Mouse (Mus musculus) left cerebral cortex, postnatal 25 days (tissue): ENCODE measurements around the gene Psmd5. TPM values are rescaled to one million over a fixed set of nuclear protein-coding genes. Genes with fewer than 3 reads are reported as not detected.

Experiments
- DNase-seq, 2 experiments: peaks; one replicate each; pipeline ENCODE4 v3.0.0; 2022; ENCODE audit warnings: low spot score in 2 of 2, mixed read lengths in 1 of 2
- intact Hi-C: fragments of 180-260 bp; cut with DNase I; formaldehyde crosslinking; loops from one replicate; pipeline ENCODE4 v1.15.1; 2025
- total RNA-seq, 2 experiments: library from RNA; stranded (reverse); gene quantifications; 2 replicates each; pipeline ENCODE4 v1.2.3; 2021

Psmd5 gene
- 10 to 100 TPM; 33.3 to 38.0 TPM for total RNA-seq

DNA sequence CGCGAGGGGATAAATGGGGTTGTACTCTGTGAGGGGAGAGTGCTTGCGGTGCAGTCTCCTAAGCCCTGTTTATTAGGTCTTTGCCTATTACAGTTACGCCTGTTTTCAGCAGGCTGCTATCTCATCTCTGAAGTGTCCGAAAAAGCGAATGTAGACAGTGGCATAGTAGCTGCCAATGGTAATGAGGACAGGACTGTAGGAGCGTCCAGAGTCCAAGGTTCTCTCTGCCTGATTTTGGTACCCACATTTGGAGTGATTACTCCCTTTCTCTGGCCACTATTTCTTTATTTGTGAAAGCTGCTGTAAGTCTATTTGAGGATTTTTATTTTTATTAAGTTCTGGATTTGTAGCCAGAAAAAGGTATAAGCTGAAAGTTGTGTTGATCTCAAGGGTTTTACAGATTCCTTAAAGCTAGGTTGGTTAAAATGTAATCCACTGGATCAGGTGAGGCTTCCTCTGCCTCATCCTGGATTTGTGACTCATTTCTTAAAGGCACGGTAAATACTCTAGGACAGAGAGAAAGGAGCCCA is at the start of gene Psmd5:
Gene Psmd5, minus strand, starts transcription at position 153 of the 530 bp plus-strand sequence.
- no peak for DNase-seq
- intact Hi-C loops, result no loop called here

DNA sequence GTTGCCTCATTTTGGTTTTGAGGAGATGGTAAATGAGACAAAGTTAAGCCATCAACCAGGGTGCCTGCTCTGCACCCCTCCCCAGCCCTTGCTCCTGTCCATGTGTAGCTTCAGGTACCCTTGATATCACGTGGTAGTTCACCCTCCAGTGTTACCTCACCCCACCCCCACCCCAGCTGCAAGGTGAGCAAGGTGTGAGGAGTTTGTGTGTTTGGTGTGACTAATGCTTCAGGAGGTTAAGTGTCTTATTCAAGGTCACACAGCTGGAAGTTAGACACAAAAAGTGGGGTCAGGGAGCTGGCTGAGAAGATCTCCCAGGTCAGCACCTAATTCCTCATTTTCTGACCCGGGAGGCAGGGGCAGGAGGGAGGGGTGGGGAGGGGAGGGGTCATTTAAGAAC is 48.0 kb upstream of the Psmd5 start:
- no peak for DNase-seq
- intact Hi-C loops, result no loop called here

DNA sequence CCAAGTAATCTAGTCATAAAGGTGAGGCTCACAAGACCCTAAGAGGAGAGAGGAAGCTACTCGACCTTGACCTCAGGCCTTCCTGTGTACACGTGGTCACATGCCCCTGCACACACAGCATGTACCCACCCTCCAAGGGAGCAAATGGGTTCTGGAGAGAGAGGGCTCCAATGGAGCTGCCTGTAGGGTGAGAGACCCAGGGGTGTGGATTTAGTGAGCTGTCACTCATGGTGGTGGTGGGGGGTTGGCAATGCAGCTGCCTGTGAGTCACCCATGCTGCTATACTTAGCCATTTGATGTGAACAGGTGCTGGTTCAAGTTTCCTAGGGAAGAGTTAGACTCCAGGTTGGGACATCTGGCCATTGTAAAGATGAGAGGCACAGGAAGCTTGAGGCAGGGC is 45.4 kb upstream of the Psmd5 start:
- no peak for DNase-seq
- intact Hi-C loops, result no loop called here

DNA sequence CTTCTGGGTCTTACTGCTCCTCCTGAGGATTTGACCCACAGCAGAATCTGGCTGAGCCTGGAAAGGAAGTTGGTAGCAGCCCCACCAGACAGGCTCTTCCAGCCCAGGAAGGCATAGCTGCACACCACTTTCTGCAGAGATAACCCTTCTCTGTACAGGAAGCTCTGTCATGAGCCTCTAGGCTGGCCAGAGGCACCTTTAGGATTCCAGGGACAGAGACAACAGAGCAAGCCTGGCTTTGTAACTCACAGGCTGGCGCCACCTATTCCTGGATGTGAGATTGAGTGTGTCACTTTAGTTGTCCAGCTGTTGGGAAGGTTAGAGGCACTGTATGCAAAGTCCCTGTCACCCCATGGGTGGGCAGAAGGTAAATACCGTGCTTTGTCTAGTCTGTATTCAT is 40.3 kb upstream of the Psmd5 start:
- intact Hi-C loops, result no loop called here
- no peak for DNase-seq

DNA sequence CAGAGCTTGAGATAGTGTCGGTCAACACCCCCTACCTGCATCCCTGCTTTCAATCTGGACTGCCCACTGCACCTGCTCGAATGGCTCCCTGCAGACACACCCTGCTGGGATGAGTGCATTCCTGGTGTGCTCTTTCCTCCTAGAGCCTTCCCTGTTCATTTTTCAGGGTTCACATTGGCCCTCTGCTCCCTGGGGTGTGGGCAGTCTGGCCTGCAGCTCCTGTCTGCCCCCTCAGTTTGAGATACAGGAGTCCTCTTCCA is 40.0 kb upstream of the Psmd5 start:
- intact Hi-C loops, result no loop called here
- no peak for DNase-seq

DNA sequence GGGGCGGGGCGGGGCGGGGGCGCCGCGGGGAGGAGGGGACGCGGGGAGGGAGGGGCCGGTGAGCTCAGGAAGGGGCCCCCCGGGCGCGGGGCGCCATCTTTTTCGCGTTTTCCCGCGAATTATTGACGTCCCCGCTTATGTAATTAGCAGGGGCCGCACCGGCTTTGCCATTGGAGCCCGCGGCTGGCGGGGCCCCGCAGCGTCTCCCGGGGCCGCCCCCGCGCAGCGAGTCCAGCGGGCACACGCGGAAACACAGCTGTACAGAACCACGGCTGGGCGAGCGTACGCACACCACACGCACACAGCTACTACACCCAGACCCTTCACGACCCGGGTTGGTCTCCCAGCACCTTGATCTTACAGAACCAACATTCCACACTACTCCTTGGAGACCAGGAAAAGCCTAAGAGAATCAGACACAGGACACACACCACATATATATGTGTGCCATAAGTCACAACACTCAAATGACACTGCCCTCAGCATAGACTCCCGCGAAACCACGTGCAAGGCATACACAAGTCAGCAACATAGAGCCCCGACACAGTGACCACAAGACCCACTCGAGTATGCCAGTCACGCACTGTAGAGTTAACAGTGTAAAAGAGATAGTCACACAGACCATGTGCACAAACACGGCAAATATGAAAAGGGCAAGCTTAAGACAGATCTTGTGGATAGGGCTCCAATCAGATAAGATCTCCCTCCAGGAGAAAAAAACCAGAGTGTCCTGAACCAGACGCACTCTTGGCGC is 39.5 kb upstream of the Psmd5 start:
- peak; percentile 21 to 50 for DNase-seq
- intact Hi-C loops, result no loop called here

DNA sequence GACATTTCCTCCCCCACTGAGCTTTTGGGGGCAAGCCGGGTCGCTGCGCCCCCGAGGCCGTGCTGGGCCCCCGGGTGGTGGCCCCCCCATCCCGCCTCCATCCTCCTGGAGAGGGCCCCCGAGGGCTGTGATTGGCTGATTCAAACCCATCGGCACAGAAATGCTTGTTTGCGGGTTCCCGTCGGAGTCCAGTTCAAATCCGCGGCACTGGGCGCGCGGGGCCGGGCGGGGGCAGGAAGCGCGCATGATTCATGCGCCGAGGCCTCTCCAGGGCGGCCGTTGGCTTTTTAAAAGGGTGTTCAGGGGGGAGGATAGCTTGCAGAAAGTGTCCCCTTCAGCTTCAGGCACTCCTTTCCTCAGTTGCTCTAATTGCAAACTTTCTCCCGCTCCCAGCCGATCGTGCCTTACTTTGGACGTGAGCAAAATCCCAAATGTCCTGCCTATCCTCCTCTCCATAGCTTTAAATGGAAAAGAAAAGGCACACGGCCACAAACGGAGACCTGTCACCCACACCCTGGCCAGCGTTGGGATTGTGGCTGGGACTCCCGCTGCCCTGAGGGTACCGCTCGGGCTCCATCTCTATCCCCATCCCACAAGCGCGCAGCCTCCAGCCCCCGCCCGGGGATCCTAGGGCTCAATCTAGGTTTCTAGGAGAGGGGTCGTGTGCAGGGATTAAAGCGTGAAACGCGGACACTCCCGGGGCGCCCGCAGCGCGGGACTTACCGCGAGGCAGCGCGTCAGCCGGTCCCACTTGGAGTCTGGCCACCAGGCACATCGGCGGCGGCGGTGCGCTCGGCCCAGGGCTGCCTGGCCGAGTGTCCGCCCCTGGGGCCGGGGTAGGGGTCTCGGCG is 38.7 kb upstream of the Psmd5 start, which contains the start of gene Phf19:
Gene Phf19, minus strand, starts transcription at position 809 of the 851 bp plus-strand sequence.
- no peak for DNase-seq
- intact Hi-C loops, result no loop called here

DNA sequence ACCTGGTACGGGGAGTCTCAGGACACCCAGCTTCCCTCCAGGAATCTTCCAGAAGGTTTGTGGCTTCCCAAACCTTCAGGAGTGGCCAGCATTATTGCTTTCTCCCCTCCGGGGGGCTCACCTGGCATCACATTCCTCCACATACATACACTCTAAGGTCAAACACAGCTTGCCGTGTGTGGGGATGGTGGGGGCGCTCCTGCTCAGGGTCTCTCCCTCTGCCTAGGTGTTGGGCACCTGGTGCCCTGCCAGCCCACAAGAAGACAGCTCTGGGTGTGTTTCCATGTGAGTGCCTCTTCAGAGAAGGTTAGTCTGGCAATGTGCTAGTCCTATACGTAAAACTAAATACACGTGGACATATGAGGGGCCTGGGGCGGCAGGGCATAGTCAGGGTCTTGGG is 37.8 kb upstream of the Psmd5 start:
- intact Hi-C loops, result no loop called here
- DNase-seq, result no peak

DNA sequence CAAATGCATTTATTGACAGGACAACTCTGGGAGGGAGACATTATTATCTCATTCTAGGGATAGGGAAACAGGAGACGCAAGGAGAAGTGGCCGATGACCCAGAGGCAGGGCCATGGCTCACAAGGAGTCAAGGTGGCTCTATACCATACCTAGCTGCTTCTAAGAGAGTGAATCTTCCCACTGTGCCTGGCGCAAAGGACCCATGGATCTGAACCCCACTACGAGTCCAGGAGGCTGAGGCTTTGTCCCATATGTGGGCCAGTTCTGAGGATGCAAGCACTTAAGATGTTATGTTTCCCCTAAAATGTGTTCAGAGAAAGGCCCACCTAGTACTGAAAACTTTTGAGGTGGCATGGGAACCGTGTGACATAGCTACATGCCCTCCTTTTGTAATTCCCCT is 37.1 kb upstream of the Psmd5 start:
- DNase-seq, result no peak
- intact Hi-C loops, result no loop called here

DNA sequence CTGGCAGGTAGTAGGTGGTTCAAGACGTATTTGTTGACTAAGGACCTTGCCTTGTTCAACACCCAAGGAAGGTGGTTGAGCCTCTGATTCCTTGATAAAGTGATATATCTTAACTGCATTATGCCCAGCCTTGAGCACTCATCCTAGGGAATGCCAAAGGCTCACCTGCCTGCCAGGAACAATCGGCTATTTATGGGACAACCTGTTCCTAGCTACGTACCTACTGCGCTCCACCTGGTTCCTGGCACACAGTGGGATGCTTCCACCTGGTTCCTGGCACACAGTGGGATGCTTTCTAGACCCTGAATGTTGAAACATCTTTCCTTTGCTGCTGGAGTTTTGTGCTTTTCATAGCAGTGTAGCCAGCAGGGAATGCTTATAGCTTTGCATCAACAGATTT is 35.0 kb upstream of the Psmd5 start:
- no peak for DNase-seq
- intact Hi-C loops, result no loop called here

DNA sequence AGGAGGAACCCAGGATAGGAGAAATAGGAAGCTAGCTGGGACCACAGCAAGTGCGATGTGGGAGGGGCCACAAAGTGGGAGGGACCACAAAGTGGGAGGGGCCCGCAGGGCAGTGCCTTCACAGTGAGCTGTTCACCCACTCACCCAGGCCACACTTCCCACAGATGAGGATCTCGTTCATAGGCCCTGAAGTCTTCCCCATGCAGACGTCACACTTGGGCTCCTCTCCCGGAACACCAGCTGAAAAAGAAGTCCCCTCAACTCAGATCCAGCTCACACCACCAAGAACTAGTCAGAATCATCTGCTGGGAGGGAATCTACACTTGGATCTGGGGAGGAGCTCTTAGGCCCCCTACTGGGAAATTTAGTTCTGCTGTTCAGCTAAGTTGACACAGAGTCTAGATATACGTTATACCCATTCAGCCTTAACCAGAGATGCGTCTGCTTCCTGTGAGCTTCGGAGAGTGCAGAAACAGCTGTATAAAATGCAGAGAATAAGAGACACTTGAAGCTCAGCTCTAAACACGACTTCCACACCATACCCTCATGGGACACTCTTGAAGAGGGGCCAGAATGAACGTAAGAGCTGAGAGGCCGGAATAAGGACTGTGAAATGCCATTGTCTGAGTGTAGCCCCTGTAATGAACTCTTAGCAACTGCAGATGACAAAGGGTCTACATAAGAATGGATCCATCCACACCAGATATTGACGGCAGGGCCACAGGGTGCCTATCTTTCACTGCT is 32.3 kb upstream of the Psmd5 start:
- peak in 1 of 2 experiments; percentile 47 for DNase-seq
- intact Hi-C loops, result no loop called here

DNA sequence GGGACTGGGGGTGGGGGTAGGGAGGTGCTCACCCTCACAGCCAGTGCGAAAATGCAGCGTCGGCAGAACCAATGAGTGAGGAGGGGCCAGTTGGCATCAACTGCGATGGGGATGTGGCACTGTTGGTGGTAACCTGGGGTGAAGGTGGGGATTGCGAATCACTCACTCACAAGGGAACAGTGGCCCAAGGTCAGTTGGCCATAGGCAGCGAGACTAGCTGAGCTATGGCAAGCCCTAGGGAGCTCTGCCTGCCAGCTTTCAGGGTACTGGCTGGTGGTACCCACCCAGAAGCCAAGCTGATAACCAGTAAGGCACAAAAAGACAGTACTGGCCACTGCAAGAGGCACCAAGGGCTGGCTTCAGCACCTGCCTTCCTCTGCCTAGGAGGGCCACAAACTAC is 31.7 kb upstream of the Psmd5 start:
- intact Hi-C loops, result no loop called here
- DNase-seq, result no peak

DNA sequence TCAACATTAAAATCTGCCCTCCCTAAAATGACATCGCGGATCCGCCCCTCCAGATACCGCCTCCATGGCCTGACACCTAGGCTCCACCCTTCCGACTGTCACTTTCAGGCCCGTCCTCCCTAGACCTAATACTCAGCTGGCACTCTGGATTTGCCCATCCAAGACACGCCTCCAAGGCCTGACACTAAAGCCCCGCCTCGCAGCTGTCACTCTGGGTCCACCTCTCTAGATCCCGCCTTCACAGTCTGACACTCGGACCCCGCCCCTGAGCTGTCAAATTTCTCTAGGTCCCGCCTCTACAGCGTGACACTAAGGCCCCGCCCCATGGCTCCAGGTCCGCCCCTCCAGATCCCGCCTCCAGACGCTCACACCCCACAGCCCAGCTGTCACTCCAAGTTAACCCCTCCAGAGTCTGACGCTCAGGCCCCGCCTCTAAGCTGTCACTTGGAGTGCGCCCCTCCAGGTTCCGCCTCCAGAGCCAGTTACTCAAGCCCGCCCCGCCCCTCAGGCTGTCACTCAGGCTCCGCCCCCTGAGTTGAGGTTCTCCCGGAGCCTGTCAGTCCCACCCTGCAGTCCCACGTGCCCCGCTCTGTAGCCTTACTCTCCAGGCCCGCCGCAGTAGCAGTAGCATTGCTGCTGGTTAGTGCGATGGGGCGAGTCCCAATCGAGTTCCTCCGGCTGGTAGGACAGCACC is 30.2 kb upstream of the Psmd5 start:
- intact Hi-C loops, result loop anchor here (5.0 kb wide), 1 partner anchor 67 kb away; no protein-coding TSS in a partner anchor
- DNase-seq, result peak; percentile 97 to 99

DNA sequence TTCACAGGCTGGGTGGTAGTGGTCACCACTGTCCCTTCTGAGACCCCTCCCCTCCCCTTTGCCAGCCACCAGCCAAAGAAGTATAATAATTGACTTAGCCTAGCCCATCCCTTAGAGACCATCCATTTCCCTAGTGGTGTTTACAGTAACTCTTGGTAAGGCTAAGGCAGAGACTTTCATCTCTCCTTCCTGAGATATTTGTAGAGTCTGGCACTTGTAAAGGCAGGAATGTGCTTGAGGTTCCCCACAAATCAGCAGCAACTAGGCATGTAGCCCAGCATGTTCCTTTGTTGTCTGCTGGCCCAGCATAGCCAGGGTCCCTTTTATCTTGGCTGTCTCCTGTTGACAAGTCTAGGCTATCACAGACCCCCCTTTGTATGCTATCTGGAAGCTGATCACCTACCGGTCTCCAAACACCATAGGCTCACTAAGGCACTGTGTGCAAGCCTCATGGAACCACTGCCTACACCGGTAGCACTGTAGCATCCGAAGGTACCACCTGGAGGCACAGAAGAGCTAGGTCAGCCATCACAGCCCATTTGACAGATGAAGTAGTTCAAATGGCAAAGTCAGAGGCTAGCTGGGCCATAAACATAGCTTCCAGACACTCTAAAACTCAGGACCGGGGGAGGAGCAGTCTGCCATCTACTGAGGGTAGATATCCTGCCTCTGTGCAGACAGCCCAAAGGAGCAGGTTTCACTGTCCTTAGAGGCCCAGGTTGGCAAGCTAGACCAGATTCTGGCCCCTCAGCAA is 29.1 kb upstream of the Psmd5 start:
- intact Hi-C loops, result loop anchor here (5.0 kb wide), 1 partner anchor 68 kb away; no protein-coding TSS in a partner anchor
- no peak for DNase-seq

DNA sequence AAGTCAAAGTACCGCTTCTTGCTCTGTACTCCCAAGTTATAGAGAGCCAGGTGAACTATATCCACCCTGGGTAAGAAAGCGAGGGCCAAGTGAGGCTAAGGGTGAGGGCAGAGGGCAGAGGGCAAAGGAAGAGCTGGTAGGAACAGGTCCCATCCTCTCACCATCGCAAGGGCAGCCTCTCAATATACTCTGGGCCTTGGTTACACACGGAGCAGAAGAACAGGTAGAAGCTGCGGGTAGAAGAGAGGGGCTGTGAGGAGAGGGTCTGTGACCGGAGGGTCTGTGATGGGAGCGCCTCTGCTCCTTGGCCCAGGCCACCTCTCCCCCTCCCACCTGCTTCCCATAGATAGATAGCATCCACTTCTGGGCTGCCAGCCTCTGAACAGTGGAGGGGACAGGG is 28.4 kb upstream of the Psmd5 start:
- intact Hi-C loops, result loop anchor here (5.0 kb wide), 1 partner anchor 69 kb away; no protein-coding TSS in a partner anchor
- DNase-seq, result no peak

DNA sequence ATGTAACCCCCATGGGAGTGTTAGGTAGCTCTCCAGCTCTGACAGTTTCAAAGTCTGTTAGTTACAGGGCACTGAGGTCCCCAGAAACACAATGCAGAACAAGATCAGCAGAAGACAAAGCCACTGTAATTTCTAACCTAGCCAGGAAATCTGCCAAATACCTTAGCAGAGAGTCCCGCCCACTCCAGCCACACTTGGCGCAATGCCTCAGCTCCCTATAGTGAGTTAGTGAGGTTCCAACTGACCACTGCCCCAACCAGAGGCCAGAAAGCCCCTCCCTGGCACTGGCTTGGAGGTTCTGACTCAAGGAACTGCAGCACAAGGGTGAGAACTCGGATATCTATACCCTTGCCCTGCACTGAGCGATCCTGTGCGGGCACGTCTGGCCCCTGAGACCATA is 28.0 kb upstream of the Psmd5 start:
- intact Hi-C loops, result loop anchor here (5.0 kb wide), 1 partner anchor 70 kb away; no protein-coding TSS in a partner anchor
- DNase-seq, result no peak

DNA sequence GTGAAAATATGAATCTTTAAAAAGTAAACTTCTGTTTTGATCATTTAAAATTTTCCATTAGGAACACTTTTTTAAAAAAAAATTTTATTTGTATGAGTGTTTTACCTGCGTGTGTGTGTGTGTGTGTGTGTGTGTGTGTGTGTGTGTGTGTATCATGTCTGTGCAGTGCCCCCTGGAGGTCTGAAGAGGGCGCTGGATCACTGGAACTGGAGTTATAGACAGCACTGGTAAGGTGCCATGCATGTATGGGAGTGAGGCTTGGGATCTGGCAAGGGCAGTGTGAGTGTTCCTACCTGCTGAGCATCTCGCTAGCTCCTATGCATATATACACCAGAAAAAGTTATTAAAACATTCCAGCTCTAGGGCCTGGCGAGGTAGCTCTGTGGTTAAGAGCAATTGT is 27.0 kb upstream of the Psmd5 start:
- no peak for DNase-seq
- intact Hi-C loops, result loop anchor here (5.0 kb wide), 1 partner anchor 71 kb away; no protein-coding TSS in a partner anchor

DNA sequence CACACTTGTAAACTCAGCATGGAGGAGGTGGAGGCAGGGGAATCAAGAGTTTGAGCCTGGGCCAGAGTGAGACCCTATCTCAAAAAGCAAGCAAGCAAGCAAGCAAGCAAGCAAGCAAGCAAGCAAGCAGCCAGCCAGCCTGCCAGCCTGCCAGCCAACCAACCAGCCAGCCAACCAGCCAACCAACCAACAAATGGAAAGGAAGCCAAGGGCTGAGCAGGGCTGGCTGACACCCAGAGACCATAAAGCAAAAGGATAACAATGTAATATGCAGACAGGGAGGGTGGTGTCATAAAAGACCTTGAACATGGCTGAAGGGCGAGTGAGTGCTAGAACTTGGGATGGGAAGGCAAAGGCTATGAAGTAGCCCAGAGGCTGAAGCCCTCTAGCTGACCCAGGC is 25.6 kb upstream of the Psmd5 start:
- intact Hi-C loops, result loop anchor here (5.0 kb wide), 1 partner anchor 72 kb away; no protein-coding TSS in a partner anchor
- no peak for DNase-seq

DNA sequence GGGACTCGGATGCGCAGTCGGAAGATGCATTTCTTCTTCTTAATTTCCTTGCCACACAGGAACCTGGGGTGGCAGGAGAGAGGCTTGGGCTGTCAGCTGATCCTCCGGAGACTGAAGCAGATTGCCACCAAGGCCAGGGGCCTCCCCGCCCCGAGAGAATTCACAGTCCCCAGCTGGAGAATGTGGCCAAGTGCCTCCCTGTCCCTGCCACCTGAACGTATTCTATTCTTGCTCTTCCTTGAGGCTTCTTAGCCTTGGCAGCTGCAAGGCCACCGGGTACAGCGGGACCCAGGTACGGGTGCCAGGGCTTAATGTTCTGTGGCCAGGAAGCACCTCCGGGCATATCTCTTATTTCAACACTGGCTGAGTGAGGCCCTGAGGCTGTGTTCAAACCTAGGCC is 24.9 kb upstream of the Psmd5 start:
- DNase-seq, result no peak
- intact Hi-C loops, result loop anchor here (5.0 kb wide), 1 partner anchor 73 kb away; no protein-coding TSS in a partner anchor
